Mouse (Mus musculus) liver, embryonic 14.5 days (tissue): Measurements from ENCODE around the gene Defa21. TPM values are rescaled to one million over a fixed set of nuclear protein-coding genes. Genes with fewer than 3 reads are reported as not detected.
A peak's percentile ranks its signal among the peaks of the same experiment; 100 is the strongest.
"Not testable (repeated sequence)": the region's sequence is repeated elsewhere in the genome, so short reads cannot be mapped to it uniquely, and the experiment has no call there.

Source experiments
- ATAC-seq: fragments of 200-750 bp; cut with Nextera tagmentation; 2 replicates; pipeline ENCODE4 v1.8.0; 2017; ENCODE audit warnings: moderate number of reproducible peaks, mild to moderate bottlenecking, moderate library complexity; ENCODE audit not compliant: insufficient read depth
- DNase-seq, 3 experiments: peaks; one replicate each; pipeline ENCODE4 v3.0.0-alpha.2; 2012 to 2013; ENCODE audit warnings: low read depth in 3 of 3, low spot score in 3 of 3
- H3K27ac ChIP-seq: fragments of 300-500 bp; sonication (generic); 2 replicates; pipeline ENCODE4 v1.5.1; 2014; ENCODE audit warnings: moderate library complexity, mild to moderate bottlenecking, control low read depth, inconsistent platforms
- H3K27me3 ChIP-seq: fragments of 300-500 bp; sonication (generic); 2 replicates; pipeline ENCODE4 v1.6.1; 2014; ENCODE audit warnings: mild to moderate bottlenecking, low read length, moderate library complexity; ENCODE audit not compliant: control insufficient read depth, insufficient read depth
- H3K36me3 ChIP-seq: fragments of 300-500 bp; sonication (generic); replicated peaks from 2 replicates; pipeline ENCODE4 v1.6.1; 2014; ENCODE audit warnings: low read depth; ENCODE audit not compliant: control insufficient read depth, insufficient read depth
- H3K4me1 ChIP-seq, 2 experiments: fragments of 200-500 bp in 1 of 2; fragments of 300-500 bp in 1 of 2; sonication (generic) in 1 of 2; replicated peaks; 2 replicates each; pipeline ENCODE4 v1.6.1; 2012 to 2014; ENCODE audit warnings: antibody characterized with exemption in 1 of 2, inconsistent platforms in 1 of 2, low read length in 1 of 2; ENCODE audit not compliant: control insufficient read depth in 2 of 2, insufficient read depth in 2 of 2
- H3K4me2 ChIP-seq: fragments of 300-500 bp; sonication (generic); 2 replicates; pipeline ENCODE4 v1.6.1; 2014; ENCODE audit warnings: low read depth, mild to moderate bottlenecking, control low read depth, moderate library complexity
- H3K4me3 ChIP-seq, 2 experiments: fragments of 200-500 bp in 1 of 2; fragments of 300-500 bp in 1 of 2; sonication (generic) in 1 of 2; 2 replicates each; pipeline ENCODE4 v1.5.1; 2012 to 2014; ENCODE audit warnings: low read depth in 2 of 2, low read length in 2 of 2, mild to moderate bottlenecking in 2 of 2, control low read depth in 1 of 2, inconsistent platforms in 1 of 2, moderate library complexity in 1 of 2; ENCODE audit not compliant: insufficient read depth in 1 of 2
- H3K9ac ChIP-seq: fragments of 300-500 bp; sonication (generic); replicated peaks from 2 replicates; pipeline ENCODE4 v1.6.1; 2014; ENCODE audit warnings: mild to moderate bottlenecking, control low read depth, moderate library complexity
- H3K9me3 ChIP-seq: fragments of 300-500 bp; sonication (generic); 2 replicates; pipeline ENCODE4 v1.6.1; 2016; ENCODE audit warnings: low read length, mixed read lengths; ENCODE audit not compliant: control insufficient read depth
- CTCF ChIP-seq: IDR thresholded peaks from 2 replicates; pipeline ENCODE4 v1.5.1; 2016; ENCODE audit warnings: antibody characterized with exemption, low read depth, control low read depth
- EP300 ChIP-seq: IDR thresholded peaks from 2 replicates; pipeline ENCODE4 v1.6.1; 2016; ENCODE audit warnings: antibody characterized with exemption, low read depth
- WGBS: fragments of 180-500 bp; shearing (Covaris S2); extraction: QIAGEN DNeasy Blood & Tissue Kit; methylation state at CpG from one replicate; pipeline ENCODE4 v1.1.7; 2014; ENCODE audit not compliant: insufficient replicate concordance; 5-methylcytosine and 5-hydroxymethylcytosine counted together
- polyA plus RNA-seq, 2 experiments: library from polyadenylated mRNA; depleted of rRNA in 1 of 2; stranded (reverse) in 1 of 2; unstranded in 1 of 2; fragments of >200 nt; fragmentation: Nextera tagmentation in 1 of 2; extraction: Ambion mirVana in 1 of 2; gene quantifications; 2 replicates each; pipeline versions ENCODE4 v1.2.1 to v1.2.3; 2012 to 2014

Defa21 gene
- not detected in 2 replicates for polyA plus RNA-seq (2012; rRNA removed)
- not detected in 2 replicates for polyA plus RNA-seq (2014; fragmentation: Nextera tagmentation; extraction: Ambion mirVana)

DNA sequence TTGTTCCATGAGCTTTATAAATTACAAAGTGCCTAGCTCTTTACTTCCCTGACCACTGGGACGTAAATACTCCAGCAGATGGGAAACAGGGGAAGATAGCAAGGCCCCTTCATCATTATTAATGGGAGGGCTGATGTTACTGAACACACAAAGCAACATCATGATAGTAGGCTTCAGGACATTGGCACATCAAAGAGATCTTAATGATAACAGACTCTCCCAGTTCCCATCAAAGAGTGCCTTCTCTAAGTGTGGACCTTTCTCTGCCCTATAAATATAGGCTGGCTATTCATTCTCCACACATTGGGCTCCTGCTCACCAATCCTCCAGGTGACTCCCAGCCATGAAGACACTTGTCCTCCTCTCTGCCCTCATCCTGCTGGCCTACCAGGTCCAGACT is at the start of gene Defa21:
Defa21 (plus strand) TSS at position 301 of the 400 bp plus-strand sequence.
- WGBS = no CpG with 5 or more reads among the region's 1 CpGs
- not testable (repeated sequence) for H3K4me3 ChIP-seq, DNase-seq

DNA sequence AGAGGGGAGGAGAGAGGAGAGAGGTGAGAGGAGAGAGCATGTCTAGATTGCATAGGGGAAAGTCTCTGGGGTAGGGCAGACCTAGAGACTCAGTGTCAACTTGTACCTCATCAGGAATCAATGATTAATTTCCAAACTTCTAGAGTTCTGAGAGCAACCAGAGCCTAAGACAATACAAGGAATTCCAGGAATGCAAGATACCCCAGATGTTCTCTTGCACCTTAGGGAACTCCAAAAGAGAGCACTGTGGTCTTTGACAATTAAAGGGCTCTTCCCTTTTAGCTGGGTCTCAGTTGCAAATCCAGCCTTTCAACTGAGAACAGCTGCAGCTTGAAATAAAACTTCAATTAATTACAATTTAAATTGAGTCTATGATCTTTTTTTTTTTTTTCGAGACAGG is 45.5 kb upstream of the Defa21 start:
- Histone ChIP-seq H3K27me3 (no peaks in the 10 kb centered on the region), H3K4me3 (no peak overlapping the region), H3K4me2 (no peak overlapping the region), H3K27ac (no peak overlapping the region), H3K36me3 (no peaks in the 10 kb centered on the region), H3K9me3 (no peaks in the 10 kb centered on the region), H3K9ac (no peak overlapping the region), H3K4me1 (no peaks in the 10 kb centered on the region)
- ATAC-seq (no peak), DNase-seq (no peak)
- 13% methylated on average over 1 of the region's 1 CpGs for WGBS
- TF ChIP-seq CTCF (no peak), EP300 (no peak)

More for the DNA sequence above, at the start of gene Defa21:
- H3K27ac ChIP-seq, H3K27me3 ChIP-seq, H3K4me2 ChIP-seq, H3K9me3 ChIP-seq, H3K4me1 ChIP-seq, H3K36me3 ChIP-seq, ATAC-seq, H3K9ac ChIP-seq: not testable (repeated sequence)

- H3K4me1 ChIP-seq, DNase-seq, H3K4me3 ChIP-seq, H3K36me3 ChIP-seq, ATAC-seq, H3K9me3 ChIP-seq, H3K27me3 ChIP-seq, H3K27ac ChIP-seq, H3K9ac ChIP-seq, H3K4me2 ChIP-seq: not testable (repeated sequence)
These were observed 31.3 kb upstream of the Defa21 start for GRCm38 (mm10) chr8:20994042-20994441.

GRCm38 (mm10) chr8:20996776-20997175 is 28.6 kb upstream of the Defa21 start:
- DNase-seq = no peak

DNA sequence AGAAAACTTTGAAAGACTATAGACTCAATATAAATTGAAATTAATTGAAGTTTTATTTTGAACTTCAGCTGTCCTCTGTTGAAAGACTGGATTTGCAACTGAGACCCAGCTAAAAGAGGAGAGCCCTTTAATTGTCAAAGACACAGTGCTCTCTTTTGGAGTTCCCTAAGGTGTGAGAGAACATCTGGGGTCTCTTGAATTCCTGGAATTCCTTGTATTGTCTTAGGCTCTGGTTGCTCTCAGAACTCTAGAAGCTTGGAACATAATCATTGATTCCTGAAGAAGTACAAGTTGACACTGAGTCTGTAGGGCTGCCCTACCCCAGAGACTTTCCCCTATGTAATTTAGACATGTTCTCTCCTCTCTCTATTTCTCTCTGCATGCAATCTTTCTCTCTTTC is 28.1 kb upstream of the Defa21 start:
- Histone ChIP-seq H3K4me2 (no peak overlapping the region), H3K27ac (no peak overlapping the region), H3K9me3 (no peaks in the 10 kb centered on the region), H3K27me3 (no peaks in the 10 kb centered on the region), H3K4me3 (no peak overlapping the region), H3K36me3 (no peaks in the 10 kb centered on the region), H3K4me1 (no peaks in the 10 kb centered on the region), H3K9ac (no peak overlapping the region)
- DNase-seq (no peak), ATAC-seq (no peak)
- no peak for TF ChIP-seq CTCF
- TF ChIP-seq EP300 = no peak

More at GRCm38 (mm10) chr8:20996776-20997175, 28.6 kb upstream of the Defa21 start:
- no peak for ATAC-seq
- H3K4me3 ChIP-seq = no peak overlapping the region
- H3K27me3 ChIP-seq = no peaks in the 10 kb centered on the region
- H3K9ac ChIP-seq = no peak overlapping the region
- H3K36me3 ChIP-seq = no peaks in the 10 kb centered on the region
- TF ChIP-seq CTCF (no peak), EP300 (no peak)
- no peak overlapping the region for H3K27ac ChIP-seq
- H3K4me2 ChIP-seq = no peak overlapping the region
- H3K4me1 ChIP-seq = no peaks in the 10 kb centered on the region
- 54% methylated on average over 2 of the region's 2 CpGs for WGBS
- H3K9me3 ChIP-seq = no peaks in the 10 kb centered on the region

DNA sequence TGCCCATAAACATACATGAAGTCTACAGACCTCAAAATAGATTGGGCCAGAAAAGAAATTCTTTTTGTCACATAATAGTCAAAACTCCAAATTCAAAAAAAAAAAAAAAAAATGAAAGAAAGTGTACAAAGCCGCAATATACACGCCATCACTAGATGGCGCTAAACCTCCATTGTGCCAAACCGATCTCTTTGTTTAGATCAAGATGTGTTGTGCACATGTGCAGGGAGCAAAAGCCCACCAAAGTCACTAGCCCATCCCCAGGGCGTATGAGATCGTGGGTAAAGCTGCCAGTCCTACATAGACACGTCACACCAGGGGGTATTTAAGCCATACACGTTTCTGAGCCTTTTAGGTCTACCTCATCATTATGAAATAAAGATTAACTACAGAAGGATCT is 24.2 kb upstream of the Defa21 start:
- Histone ChIP-seq H3K27me3 (no peaks in the 10 kb centered on the region), H3K27ac (no peak overlapping the region), H3K4me3 (no peak overlapping the region), H3K36me3 (no peaks in the 10 kb centered on the region), H3K9me3 (no peaks in the 10 kb centered on the region), H3K9ac (no peak overlapping the region), H3K4me2 (no peak overlapping the region), H3K4me1 (no peaks in the 10 kb centered on the region)
- TF ChIP-seq EP300 (no peak), CTCF (peak; percentile 61)
- 46% methylated on average over 8 of the region's 8 CpGs for WGBS
- no peak for DNase-seq
- ATAC-seq = no peak
